Mouse (Mus musculus): ENCODE data around the gene H3f3b.

DNA sequence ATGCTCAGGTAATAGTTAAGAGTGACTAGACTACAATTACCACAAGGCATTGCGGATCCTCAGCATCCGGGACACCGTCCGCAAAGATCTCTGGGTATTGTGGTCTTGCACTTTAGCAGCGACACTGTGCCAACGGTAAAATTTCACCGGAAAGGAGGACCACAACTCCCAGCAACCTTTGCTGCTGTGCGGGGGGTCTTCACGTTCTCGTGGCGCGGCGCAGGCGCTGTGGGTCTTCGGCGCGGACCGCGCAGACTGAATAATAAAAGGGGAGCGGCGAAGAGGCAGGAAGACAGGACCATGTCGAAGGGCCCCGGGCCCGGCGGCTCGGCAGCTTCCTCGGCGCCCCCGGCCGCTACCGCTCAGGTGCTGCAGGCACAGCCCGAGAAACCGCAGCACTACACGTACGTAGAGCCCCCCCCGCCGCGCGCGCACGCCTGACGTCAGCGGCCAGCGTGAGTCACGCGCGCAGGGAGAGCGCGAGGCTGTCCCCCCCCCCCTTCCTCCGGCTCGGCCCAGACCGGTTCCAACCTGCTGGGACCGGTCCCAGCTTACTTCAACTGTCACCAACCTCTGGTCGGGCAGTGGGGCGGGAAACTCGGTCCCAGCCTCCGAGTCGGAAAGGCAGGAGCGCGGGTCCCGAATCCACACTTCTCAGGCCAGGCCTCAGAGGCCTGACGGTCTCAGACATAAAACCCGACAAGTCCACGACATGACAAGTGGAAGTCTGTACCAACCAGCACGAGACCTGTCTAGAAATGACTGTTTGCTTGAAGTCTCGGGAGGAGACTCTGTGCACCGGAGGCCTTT lies 2.5 kb upstream of the H3f3b start, which contains the start of gene Unk:
- TF ChIP-seq POLR2A (IDR thresholded peaks at IDR 0.05; ENCODE audit: extremely low read depth, insufficient read depth, low read length): peak; percentile 59
- no peak for TF ChIP-seq CTCF (IDR thresholded peaks at IDR 0.05; ENCODE audit: extremely low read depth, insufficient read depth, low read length)
